Mouse (Mus musculus) liver, embryonic 12.5 days (tissue): Measurements from ENCODE around the gene Rdh11. TPM values are rescaled to one million over a fixed set of nuclear protein-coding genes. Genes with fewer than 3 reads are reported as not detected.

Experiments
- ATAC-seq: fragments of 200-750 bp; cut with Nextera tagmentation; 2 replicates; pipeline ENCODE4 v1.8.0; 2017; ENCODE audit warnings: moderate number of reproducible peaks, mild to moderate bottlenecking, moderate library complexity
- H3K27ac ChIP-seq: fragments of 300-500 bp; sonication (generic); 2 replicates; pipeline ENCODE4 v1.5.1; 2016; ENCODE audit warnings: mild to moderate bottlenecking
- H3K27me3 ChIP-seq: fragments of 300-500 bp; sonication (generic); replicated peaks from 2 replicates; pipeline ENCODE4 v1.6.1; 2016; ENCODE audit warnings: mild to moderate bottlenecking, moderate library complexity
- H3K36me3 ChIP-seq: fragments of 300-500 bp; sonication (generic); 2 replicates; pipeline ENCODE4 v1.6.1; 2016; ENCODE audit warnings: mild to moderate bottlenecking, moderate library complexity
- H3K4me1 ChIP-seq: fragments of 300-500 bp; sonication (generic); 2 replicates; pipeline ENCODE4 v1.6.1; 2016
- H3K4me2 ChIP-seq: fragments of 300-500 bp; sonication (generic); 2 replicates; pipeline ENCODE4 v1.6.1; 2016; ENCODE audit warnings: mild to moderate bottlenecking, moderate library complexity
- H3K4me3 ChIP-seq: fragments of 300-500 bp; sonication (generic); 2 replicates; pipeline ENCODE4 v1.5.1; 2016; ENCODE audit warnings: mild to moderate bottlenecking, moderate library complexity
- H3K9ac ChIP-seq: fragments of 300-500 bp; sonication (generic); 2 replicates; pipeline ENCODE4 v1.6.1; 2016; ENCODE audit warnings: mild to moderate bottlenecking, moderate library complexity
- H3K9me3 ChIP-seq: fragments of 300-500 bp; sonication (generic); replicated peaks from 2 replicates; pipeline ENCODE4 v1.6.1; 2016; ENCODE audit warnings: mild to moderate bottlenecking, moderate library complexity
- WGBS: fragments of 180-500 bp; shearing (Covaris S2); methylation state at CpG from one replicate; pipeline ENCODE4 v1.1.7; 2016; ENCODE audit not compliant: insufficient replicate concordance; 5-methylcytosine and 5-hydroxymethylcytosine counted together
- polyA plus RNA-seq: library from polyadenylated mRNA; unstranded; fragments of >200 nt; fragmentation: Nextera tagmentation; extraction: Ambion mirVana; gene quantifications from 2 replicates; pipeline ENCODE4 v1.2.1, GENCODE M21; 2016

The Rdh11 gene
- polyA plus RNA-seq, 1 experiment from 2014 or later: 22.9 TPM

- H3K4me1 ChIP-seq: no peaks in the 10 kb centered on the region
- H3K9ac ChIP-seq: no peak overlapping the region
- no peak overlapping the region for H3K27ac ChIP-seq
- 58% methylated on average over 7 of the region's 7 CpGs for WGBS
- no peak overlapping the region for H3K4me2 ChIP-seq
- H3K27me3 ChIP-seq: peaks cover 37% of the 10 kb centered on the region
- no peaks in the 10 kb centered on the region for H3K9me3 ChIP-seq
- H3K36me3 ChIP-seq: no peaks in the 10 kb centered on the region
- no peak overlapping the region for H3K4me3 ChIP-seq
- no peak for ATAC-seq
Measured at GRCm38 (mm10) chr12:79136949-79137348, 55.1 kb downstream of the Rdh11 start.

GRCm38 (mm10) chr12:79135105-79135504, 57.0 kb downstream of the Rdh11 start:
- Histone ChIP-seq H3K4me3 (no peak overlapping the region), H3K9me3 (no peaks in the 10 kb centered on the region), H3K4me1 (peaks cover 9% of the 10 kb centered on the region), H3K36me3 (no peaks in the 10 kb centered on the region), H3K9ac (no peak overlapping the region), H3K4me2 (no peak overlapping the region), H3K27ac (no peak overlapping the region), H3K27me3 (peaks cover 56% of the 10 kb centered on the region)
- 34% methylated on average over 4 of the region's 4 CpGs for WGBS
- ATAC-seq: no peak

GRCm38 (mm10) chr12:79134676-79135075, 57.4 kb downstream of the Rdh11 start:
- no peak overlapping the region for H3K4me2 ChIP-seq
- no peak overlapping the region for H3K9ac ChIP-seq
- H3K36me3 ChIP-seq: no peaks in the 10 kb centered on the region
- H3K27ac ChIP-seq: no peak overlapping the region
- no peak overlapping the region for H3K4me3 ChIP-seq
- ATAC-seq: no peak
- peaks cover 60% of the 10 kb centered on the region for H3K27me3 ChIP-seq
- H3K9me3 ChIP-seq: no peaks in the 10 kb centered on the region
- peaks cover 9% of the 10 kb centered on the region for H3K4me1 ChIP-seq
- 17% methylated on average over 8 of the region's 8 CpGs for WGBS

GRCm38 (mm10) chr12:79131706-79132460, 60.2 kb downstream of the Rdh11 start:
- ATAC-seq: no peak
- 23% methylated on average over 5 of the region's 5 CpGs for WGBS
- no peak overlapping the region for H3K4me3 ChIP-seq
- no peak overlapping the region for H3K9ac ChIP-seq
- no peaks in the 10 kb centered on the region for H3K9me3 ChIP-seq
- peaks cover 64% of the 10 kb centered on the region for H3K27me3 ChIP-seq
- H3K4me2 ChIP-seq: no peak overlapping the region
- no peaks in the 10 kb centered on the region for H3K36me3 ChIP-seq
- peaks cover 9% of the 10 kb centered on the region for H3K4me1 ChIP-seq
- no peak overlapping the region for H3K27ac ChIP-seq

GRCm38 (mm10) chr12:79131178-79131675, 60.9 kb downstream of the Rdh11 start:
- WGBS: 4% methylated on average over 22 of the region's 22 CpGs
- peak overlapping the region; percentile 42 for H3K4me3 ChIP-seq

GRCm38 (mm10) chr12:79130299-79131177, 61.6 kb downstream of the Rdh11 start, which contains the start of gene Arg2:
Gene Arg2 (plus strand): TSS chr12:79130777.
- no peak within 1 kb of the TSS for H3K9ac ChIP-seq
- peak; percentile 70 for ATAC-seq
- peaks cover 9% of the 10 kb centered on the region for H3K4me1 ChIP-seq
- H3K27me3 ChIP-seq: peaks cover 62% of the 10 kb centered on the region
- no peak within 1 kb of the TSS for H3K27ac ChIP-seq
- peak within 1 kb of the TSS; percentile 64 for H3K4me2 ChIP-seq
- WGBS: 2% methylated on average over 47 of the region's 47 CpGs
- peak within 1 kb of the TSS; percentile 42 for H3K4me3 ChIP-seq
- H3K9me3 ChIP-seq: no peaks in the 10 kb centered on the region
- H3K36me3 ChIP-seq: no peaks in the 10 kb centered on the region

More at GRCm38 (mm10) chr12:79131178-79131675, 60.9 kb downstream of the Rdh11 start:
- H3K9me3 ChIP-seq: no peaks in the 10 kb centered on the region
- no peak for ATAC-seq
- H3K4me1 ChIP-seq: peaks cover 9% of the 10 kb centered on the region
- peaks cover 64% of the 10 kb centered on the region for H3K27me3 ChIP-seq
- H3K9ac ChIP-seq: no peak overlapping the region
- no peaks in the 10 kb centered on the region for H3K36me3 ChIP-seq
- no peak overlapping the region for H3K27ac ChIP-seq
- H3K4me2 ChIP-seq: peak overlapping the region; percentile 64

Other genes with a start within 250 kb of the Rdh11 start
- 3.7 and 3.8 TPM in 2 replicates for gene Tmem229b, start 184.7 kb downstream of the Rdh11 start, polyA plus RNA-seq
- gene Plekhh1, start 163.1 kb downstream of the Rdh11 start, polyA plus RNA-seq: 0.42 and 0.48 TPM in 2 replicates
- 10.5 and 10.7 TPM in 2 replicates for gene Pigh, start 102.6 kb downstream of the Rdh11 start, polyA plus RNA-seq
- gene Arg2, start 61.5 kb downstream of the Rdh11 start, polyA plus RNA-seq: 0.08 TPM in 2 replicates
- 48.0 and 52.3 TPM in 2 replicates for gene Vti1b, start 19.6 kb downstream of the Rdh11 start, polyA plus RNA-seq
- gene Rdh12, start 16.6 kb upstream of the Rdh11 start, polyA plus RNA-seq: 0.23 and 0.41 TPM in 2 replicates
- gene Zfyve26, start 104.0 kb upstream of the Rdh11 start, polyA plus RNA-seq: 10.6 and 11.1 TPM in 2 replicates
- gene Rad51b, start 105.0 kb upstream of the Rdh11 start, polyA plus RNA-seq: 5.3 and 7.5 TPM in 2 replicates